Mouse (Mus musculus): ENCODE measurements around the gene Zfp109.
A peak's percentile ranks its signal among the peaks of the same experiment; 100 is the strongest.
"Not testable (repeated sequence)": the region's sequence is repeated elsewhere in the genome, so short reads cannot be mapped to it uniquely, and the experiment has no call there.

Gene Zfp109

DNA sequence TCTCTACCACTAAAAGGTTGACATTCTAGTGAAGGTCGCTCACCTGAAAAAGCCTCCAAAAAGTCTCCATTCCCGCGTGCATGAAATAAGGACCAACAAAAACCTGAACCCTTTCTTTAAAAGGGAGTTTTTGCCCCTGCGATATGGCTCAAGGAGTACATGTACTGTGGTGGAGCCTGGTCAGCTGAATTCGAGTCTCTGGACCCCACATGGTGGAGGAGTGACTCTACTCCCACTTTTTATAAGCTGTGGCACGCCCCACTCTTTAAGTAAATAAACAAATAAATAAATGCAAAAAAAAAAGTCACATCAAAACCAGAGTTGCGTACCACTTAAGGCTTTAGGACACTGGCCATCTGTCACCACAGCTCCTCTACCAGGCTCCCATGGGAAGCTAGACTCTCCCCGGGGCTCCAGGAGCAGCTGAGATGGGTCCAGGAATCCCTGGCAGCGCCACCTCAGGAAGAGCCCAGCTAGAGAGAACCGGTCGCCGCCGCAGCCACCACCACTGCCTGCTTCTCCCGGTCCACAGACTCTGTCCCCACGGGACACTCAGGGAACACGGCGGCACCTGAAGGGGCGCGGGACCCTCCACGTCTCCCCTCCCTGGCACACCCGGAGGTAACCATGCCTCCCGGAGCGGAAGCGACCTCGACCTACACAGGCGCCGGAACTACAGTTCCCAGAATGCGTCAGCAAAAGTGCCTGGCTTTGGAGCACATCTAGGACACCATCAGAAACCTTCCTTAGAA, at the start of gene Zfp109:
Gene Zfp109, minus strand, starts transcription at position 521 of the 752 bp plus-strand sequence.
- peak; percentile 23 for DNase-seq (ENCODE audit: low spot score)

DNA sequence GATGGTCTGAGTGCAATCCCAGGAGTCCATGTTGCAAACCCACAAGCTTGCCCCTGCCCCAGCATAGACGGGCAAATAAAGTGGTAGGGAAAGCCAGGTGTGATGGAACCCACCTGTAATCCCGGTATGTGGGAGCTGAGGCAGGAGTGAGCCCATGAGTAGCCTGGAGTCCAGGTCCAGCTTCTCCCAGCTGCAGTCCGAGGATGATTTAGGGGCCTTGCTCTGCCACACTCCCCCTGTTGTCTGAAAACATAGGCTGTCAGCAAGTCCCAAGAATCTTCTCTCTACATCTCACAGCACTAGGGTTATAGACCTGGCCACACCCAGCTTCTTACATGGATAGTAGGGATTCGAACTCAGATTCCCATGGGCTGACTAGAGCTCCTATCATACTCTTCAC, 49.6 kb upstream of the Zfp109 start:
- no peak for DNase-seq (ENCODE audit: low spot score)

DNA sequence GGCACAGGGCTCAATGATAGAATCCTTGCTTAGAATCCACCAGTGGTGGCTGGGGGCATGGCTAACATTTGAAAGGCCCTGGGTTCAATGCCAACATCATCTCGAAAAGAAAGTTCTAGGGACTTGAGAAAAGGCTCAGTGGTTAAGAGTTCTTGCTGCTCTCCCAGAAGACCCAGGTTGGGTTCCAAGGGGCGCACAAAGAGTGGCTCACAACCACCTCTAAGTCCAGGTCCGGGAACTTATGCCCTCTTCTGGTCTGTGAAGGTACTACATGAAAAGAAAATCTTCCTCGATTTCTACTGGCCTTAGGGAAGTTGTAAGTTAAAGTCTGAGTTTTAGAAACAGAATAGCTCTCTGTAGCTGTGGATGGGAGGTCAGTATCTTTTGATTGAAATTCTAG, 48.7 kb upstream of the Zfp109 start:
- DNase-seq (ENCODE audit: low spot score): no peak

GRCm38 (mm10) chr7:24280858-24281145, 43.4 kb upstream of the Zfp109 start:
- no peak for DNase-seq (ENCODE audit: low spot score)

DNA sequence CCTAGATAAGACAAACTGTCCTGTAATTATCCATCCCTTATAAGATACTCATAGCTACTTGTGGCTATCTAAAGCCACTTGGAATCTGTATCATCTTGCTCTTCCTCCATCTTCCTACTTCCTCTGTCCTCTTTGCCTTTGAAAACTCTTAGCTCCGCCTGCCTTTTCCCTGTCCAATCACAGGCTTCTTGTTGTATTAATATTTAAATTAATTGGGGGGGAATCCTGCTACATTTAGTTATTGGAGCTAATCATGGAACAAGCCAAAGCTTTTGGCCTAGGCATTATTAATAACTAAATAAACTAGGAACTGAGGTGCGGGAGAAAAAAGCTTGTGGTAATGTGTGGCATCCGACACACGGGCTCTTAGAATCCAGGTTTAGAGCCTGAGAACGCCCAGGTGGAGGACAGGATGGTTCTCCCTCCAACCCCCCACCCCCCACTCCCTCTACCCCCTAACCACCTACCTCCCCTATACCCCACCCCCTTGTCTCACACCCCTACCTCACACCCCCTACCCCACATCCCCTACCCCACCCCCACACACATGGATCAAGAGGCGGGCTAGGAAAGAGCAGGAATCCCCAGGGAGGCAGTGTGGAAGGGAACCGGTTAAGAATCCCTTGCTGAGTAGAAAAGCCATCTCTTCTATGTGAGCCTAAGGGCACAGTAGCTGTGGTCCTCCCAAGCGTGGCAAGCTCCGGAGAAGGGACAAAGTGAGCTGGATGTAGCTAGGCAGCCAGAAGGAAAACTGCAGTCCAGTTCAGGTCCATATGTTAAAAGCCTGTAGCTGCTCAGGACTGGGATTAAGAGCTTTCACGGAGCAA, 42.9 kb upstream of the Zfp109 start:
- no peak for DNase-seq (ENCODE audit: low spot score)

DNA sequence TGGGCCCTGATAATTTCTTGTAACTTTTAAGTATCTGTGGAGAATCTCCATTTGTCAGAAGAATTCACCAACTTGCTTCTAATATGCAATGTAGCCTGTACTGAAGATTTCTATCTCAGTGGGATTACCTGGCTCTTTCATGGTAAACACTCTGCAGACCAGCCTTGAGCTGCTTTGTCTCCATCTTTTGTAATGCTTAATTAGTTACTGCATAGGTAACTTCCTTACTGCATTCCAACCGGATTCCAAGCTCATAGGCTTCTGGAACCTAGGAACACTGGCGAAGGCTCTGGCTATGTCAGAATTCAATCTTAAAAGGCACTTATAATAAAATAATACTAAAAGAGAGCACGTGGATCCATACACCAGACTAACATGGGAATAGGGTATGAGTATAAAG, 41.4 kb upstream of the Zfp109 start:
- DNase-seq (ENCODE audit: low spot score): not testable (repeated sequence)

DNA sequence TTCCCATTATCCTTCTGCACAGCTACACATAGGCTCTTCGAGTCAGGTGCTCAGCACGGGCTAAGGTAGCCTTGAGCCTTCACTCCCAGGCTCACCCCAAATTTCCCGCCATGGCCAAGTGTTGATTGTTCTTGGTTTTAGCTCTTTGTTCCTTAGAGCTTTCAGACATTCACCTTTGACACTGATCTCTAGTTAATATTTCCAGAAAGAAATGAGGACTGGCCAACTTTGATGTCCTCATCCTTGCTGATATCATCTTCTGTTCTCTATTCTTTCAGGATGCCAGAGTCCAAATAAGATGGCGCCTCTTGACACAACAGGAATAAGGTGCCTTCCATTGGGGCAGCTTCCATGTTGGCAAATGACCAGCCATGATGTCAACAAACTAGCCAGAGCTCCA, 37.1 kb upstream of the Zfp109 start:
- no peak for DNase-seq (ENCODE audit: low spot score)

DNA sequence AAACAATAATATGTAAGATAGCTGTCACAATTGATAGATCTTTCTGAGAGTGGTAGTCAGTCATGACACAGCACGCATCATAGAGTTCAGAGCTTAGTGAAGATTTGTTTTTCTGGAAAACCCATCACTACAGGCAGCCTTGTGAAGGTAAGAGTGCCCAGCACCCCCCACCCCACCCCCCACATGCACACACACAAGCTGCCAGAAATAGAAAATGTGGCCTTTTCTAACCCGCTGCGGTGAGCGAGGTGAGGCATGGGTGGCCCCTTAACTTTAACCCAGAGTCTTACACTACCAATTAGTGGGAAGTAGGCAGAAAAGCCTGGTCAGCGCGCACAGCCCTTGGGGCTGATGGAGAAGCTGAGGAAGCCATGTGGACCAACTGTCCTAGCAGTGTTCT, 33.8 kb upstream of the Zfp109 start:
- no peak for DNase-seq (ENCODE audit: low spot score)

DNA sequence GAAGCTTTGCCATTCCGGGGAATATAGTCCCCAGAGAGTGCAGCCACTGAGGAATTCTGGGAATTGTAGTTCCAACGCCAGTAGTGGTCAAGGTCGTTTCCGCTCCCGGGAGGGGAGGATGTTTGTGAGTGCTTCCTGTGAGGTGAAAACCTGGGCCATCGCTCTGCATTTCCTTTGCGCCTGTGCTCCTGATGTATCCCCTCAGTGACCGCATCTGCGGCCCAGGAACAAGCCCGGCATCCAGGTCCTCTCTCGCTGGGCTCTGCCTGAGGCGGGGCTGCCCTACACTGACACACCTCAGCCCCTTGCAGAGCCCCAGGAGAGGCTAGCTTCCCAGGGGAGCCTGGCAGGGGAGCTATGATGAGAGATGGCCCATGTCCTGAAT, 32.9 kb upstream of the Zfp109 start, which contains the start of gene Zfp93:
Gene Zfp93, plus strand, starts transcription at position 133 of the 385 bp plus-strand sequence.
- DNase-seq (ENCODE audit: low spot score): peak; percentile 25

DNA sequence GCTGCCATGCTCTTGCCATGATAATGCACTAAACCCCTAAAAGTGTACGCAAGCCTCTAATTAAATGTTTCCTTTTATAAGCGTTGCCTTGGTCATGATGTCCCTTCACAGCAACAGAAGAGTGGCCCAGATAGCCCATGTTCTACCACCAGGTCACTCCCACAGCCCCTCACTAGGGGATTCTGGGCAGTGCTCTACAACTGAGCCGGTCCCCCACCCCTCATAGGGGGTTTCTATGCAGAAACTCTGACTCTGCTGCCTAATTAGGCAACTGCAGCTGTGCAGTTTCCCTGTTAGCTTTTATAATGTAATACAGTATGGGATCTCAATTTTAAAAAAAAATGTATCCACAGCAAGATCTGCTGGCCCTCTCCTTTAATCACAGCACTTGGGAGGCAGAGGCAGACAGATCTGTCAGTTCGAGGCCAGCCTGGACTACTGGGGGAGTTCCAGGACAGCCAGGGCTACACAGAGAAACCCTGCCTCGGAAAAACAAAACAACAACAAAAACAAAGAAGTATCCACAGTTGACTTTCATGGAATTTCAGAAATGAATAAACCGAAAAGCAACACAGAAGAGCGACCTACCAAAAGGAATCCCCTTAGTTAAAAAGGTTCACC, 32.4 kb upstream of the Zfp109 start:
- DNase-seq (ENCODE audit: low spot score): no peak

DNA sequence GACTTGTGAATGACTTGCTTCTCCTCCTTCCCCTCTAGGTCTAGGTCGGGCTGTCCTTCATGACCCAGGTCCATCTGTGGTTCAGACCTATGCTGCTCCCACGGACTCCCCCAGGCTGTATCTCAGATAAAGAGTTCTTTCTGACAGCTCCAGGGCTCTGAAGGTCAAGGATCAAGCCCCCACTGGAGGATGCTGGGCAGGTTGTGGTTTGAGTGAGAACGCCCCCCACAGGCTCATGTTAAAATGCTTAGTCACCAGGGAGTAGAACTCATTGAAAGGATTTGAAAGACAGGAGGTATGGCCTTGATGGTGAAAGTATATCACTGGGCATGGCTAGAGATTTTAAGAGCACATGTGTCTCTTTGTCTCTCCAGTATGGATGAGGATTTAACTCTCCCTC, 31.9 kb upstream of the Zfp109 start:
- no peak for DNase-seq (ENCODE audit: low spot score)

- DNase-seq (ENCODE audit: low spot score): no peak
Observed at GRCm38 (mm10) chr7:24268176-24269155, 31.1 kb upstream of the Zfp109 start.

- no peak for DNase-seq (ENCODE audit: low spot score)
Observed at GRCm38 (mm10) chr7:24260000-24260312, 22.6 kb upstream of the Zfp109 start.

GRCm38 (mm10) chr7:24259306-24259999, 22.1 kb upstream of the Zfp109 start:
- no peak for DNase-seq (ENCODE audit: low spot score)

- DNase-seq (ENCODE audit: low spot score): peak; percentile 38
Observed at GRCm38 (mm10) chr7:24254633-24255474, 17.5 kb upstream of the Zfp109 start, which contains the start of gene Zfp108. TSS of gene Zfp108 (plus strand) at chr7:24254794.

GRCm38 (mm10) chr7:24253779-24254615, 16.6 kb upstream of the Zfp109 start:
- DNase-seq (ENCODE audit: low spot score): no peak

- no peak for DNase-seq (ENCODE audit: low spot score)
Observed at GRCm38 (mm10) chr7:24211343-24211742, 26.0 kb downstream of the Zfp109 start, which contains the start of gene Zfp111. TSS of gene Zfp111 (minus strand) at chr7:24211443.

DNA sequence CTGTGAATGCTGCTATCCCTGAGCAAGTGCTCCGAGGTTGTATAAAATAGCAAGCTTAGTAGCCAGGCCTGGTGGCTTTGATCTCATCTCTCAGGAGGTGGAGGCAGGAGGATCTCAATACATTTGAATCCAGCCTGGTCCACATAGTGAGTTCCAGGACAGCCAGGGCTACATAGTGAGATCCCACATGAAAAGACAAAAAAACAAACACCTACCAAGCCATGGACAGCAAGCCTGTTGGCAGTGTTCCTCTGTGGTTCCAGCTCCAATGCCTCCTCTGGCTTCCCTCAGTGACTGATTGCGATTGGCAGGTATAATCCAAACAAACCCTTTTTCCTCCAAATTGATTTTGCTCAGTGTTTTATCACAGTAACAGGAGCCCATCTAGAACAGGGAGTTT, 27.1 kb downstream of the Zfp109 start:
- DNase-seq (ENCODE audit: low spot score): no peak

DNA sequence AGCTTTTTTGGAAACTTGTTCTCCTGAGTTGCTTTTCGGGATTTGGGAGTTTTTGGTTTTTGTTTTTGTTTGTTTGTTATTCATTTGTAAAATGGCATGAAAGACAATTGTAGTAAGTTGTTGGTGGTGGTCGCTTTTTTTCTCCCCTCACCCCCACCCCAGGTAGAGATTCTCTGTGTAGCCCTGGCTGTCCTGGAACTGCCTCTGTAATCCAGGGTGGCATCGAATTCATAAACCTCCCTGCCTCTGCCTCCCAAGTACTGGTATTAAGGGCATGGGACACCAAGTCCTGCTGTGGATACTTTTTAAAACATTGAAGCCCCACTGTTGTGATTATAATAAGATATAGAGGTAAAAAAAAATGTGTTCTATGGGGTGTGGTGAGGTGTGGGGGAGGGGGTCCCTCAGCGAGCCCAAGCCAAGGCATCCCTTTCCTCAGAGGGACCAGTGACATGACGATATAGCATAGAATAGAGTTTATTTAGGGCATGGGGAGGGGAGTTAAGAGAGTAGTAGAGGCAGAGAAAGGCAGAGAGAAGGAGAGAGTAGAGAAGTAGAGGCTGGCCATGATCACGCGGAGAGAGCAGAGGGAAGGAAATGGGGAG, 29.0 kb downstream of the Zfp109 start:
- no peak for DNase-seq (ENCODE audit: low spot score)
